Mouse (Mus musculus) myocyte (in vitro differentiated cells): Measurements from ENCODE around the gene Mpc1.

ENCODE experiments used
- MYOD1 ChIP-seq, 3 experiments: IDR thresholded peaks; one replicate each; pipeline ENCODE4 v1.6.1; 2011; ENCODE audit warnings: control low read depth in 2 of 3, low read depth in 2 of 3, mild to moderate bottlenecking in 2 of 3, moderate library complexity in 1 of 3; ENCODE audit not compliant: insufficient read length in 2 of 3, control insufficient read depth in 1 of 3
- POLR2A ChIP-seq: IDR thresholded peaks from one replicate; pipeline ENCODE4 v1.6.1; 2011; ENCODE audit warnings: low read depth, mild to moderate bottlenecking, control low read depth, moderate library complexity; ENCODE audit not compliant: insufficient read length

- TF ChIP-seq POLR2A (no peak), MYOD1 (IDR thresholded peaks at IDR 0.05; ENCODE audit: control insufficient read depth in 1 of 3, insufficient read length in 2 of 3, low read depth in 2 of 3) (no peak)
Measured at GRCm38 (mm10) chr17:8246102-8246754, 36.5 kb upstream of the Mpc1 start.
